Mouse (Mus musculus) midbrain, embryonic 10.5 days (tissue): ENCODE data around the gene Ybx1. TPM values are rescaled to one million over a fixed set of nuclear protein-coding genes. Genes with fewer than 3 reads are reported as not detected.
"Not testable (repeated sequence)": the region's sequence is repeated elsewhere in the genome, so short reads cannot be mapped to it uniquely, and the experiment has no call there.

Source experiments
- DNase-seq: peaks from one replicate; pipeline ENCODE4 v3.0.0-alpha.2; 2017; ENCODE audit warnings: low spot score
- H3K27ac ChIP-seq: fragments of 300-500 bp; sonication (generic); replicated peaks from 2 replicates; pipeline ENCODE4 v1.5.1; 2016; ENCODE audit warnings: mild to moderate bottlenecking
- H3K27me3 ChIP-seq: fragments of 300-500 bp; sonication (generic); 2 replicates; pipeline ENCODE4 v1.6.1; 2016; ENCODE audit warnings: low read depth, mild to moderate bottlenecking; ENCODE audit not compliant: poor library complexity, severe bottlenecking
- H3K36me3 ChIP-seq: fragments of 300-500 bp; sonication (generic); 2 replicates; pipeline ENCODE4 v1.6.1; 2016; ENCODE audit warnings: mild to moderate bottlenecking, moderate library complexity
- H3K4me1 ChIP-seq: fragments of 300-500 bp; sonication (generic); 2 replicates; pipeline ENCODE4 v1.6.1; 2016
- H3K4me3 ChIP-seq: fragments of 300-500 bp; sonication (generic); 2 replicates; pipeline ENCODE4 v1.5.1; 2016; ENCODE audit warnings: mild to moderate bottlenecking, moderate library complexity
- H3K9me3 ChIP-seq: fragments of 300-500 bp; sonication (generic); replicated peaks from 2 replicates; pipeline ENCODE4 v1.6.1; 2016; ENCODE audit warnings: mild to moderate bottlenecking
- WGBS: fragments of 180-500 bp; shearing (Covaris S2); methylation state at CpG from one replicate; pipeline ENCODE4 v1.1.7; 2016; 5-methylcytosine and 5-hydroxymethylcytosine counted together
- polyA plus RNA-seq: library from polyadenylated mRNA; unstranded; fragments of >200 nt; fragmentation: Nextera tagmentation; extraction: Ambion mirVana; gene quantifications from 2 replicates; pipeline ENCODE4 v1.2.1, GENCODE M21; 2016

Ybx1 gene
- polyA plus RNA-seq, 1 experiment from 2014 or later: 1,063 TPM

DNA sequence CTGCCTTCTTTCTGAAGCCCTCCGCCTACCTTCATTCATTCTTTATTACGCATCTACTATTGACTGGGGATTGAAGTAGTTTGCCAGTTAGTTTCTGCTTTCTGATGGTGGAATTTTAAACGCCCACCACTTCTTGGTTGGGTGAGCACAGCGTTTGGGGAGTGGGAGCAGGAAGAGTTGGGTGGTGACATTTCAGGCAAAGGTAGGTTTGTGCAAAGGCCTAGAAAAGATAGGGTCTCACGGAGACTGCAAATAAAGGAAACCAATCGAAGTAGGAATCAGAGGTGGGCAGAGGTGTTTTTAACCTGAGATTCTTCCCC lies 690 bp upstream of the Ybx1 start:
- Histone ChIP-seq H3K4me1 (peaks cover 31% of the 10 kb centered on the region), H3K27ac (peak overlapping the region; percentile 98), H3K27me3 (no peaks in the 10 kb centered on the region), H3K4me3 (peak overlapping the region; percentile 98), H3K36me3 (peaks cover 27% of the 10 kb centered on the region), H3K9me3 (no peaks in the 10 kb centered on the region)
- DNase-seq: peak; percentile 16
- 10% methylated on average over 6 of the region's 6 CpGs for WGBS

DNA sequence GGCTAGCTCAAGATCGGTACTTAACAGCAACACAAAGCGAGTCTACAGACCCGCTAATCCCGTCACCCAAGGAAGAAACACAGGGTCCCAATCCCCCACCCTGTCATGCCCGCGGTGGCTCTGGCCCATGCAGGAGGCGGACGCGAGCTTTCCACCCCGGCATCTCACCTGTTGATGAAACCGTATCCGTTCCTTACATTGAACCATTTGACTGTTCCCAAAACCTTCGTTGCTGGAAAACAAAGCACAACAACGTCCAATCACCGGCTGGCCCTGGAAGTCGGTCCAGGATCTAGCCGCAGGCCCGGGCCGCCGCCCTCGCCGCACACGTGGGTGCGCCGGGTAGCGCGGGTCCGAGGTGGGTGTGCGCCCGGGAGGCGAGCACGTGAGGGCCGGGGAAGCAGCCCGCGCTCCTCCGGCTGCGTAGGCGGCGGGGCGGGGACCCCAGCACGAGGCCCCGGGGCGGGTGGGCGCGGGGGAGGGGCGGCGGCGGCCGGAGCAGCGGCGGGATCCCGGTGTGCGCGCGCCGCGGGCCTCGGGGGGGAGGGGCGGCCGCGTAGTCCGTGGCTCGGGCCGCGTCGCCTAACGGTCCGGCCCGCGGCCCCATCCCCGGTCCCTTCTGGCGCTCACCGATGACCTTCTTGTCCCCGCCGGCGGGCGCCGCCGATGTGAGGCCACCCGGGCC lies 688 bp downstream of the Ybx1 start:
- peak; percentile 48 for DNase-seq

GRCm38 (mm10) chr4:119292771-119293573 lies 1.4 kb downstream of the Ybx1 start:
- peaks cover 47% of the 10 kb centered on the region for H3K36me3 ChIP-seq
- H3K27me3 ChIP-seq: no peaks in the 10 kb centered on the region
- peak overlapping the region; percentile 98 for H3K4me3 ChIP-seq
- H3K9me3 ChIP-seq: no peaks in the 10 kb centered on the region
- WGBS: 4% methylated on average over 24 of the region's 24 CpGs
- peak; percentile 45 for DNase-seq
- peak overlapping the region; percentile 98 for H3K27ac ChIP-seq
- H3K4me1 ChIP-seq: peaks cover 31% of the 10 kb centered on the region

More for the DNA sequence above, 688 bp downstream of the Ybx1 start:
- Histone ChIP-seq H3K36me3 (peaks cover 40% of the 10 kb centered on the region), H3K27ac (peak overlapping the region; percentile 98), H3K27me3 (no peaks in the 10 kb centered on the region), H3K4me3 (peak overlapping the region; percentile 98), H3K4me1 (peaks cover 31% of the 10 kb centered on the region), H3K9me3 (no peaks in the 10 kb centered on the region)
- WGBS: under 1% methylated on average over 69 of the region's 80 CpGs

- peak overlapping the region; percentile 98 for H3K4me3 ChIP-seq
- DNase-seq: no peak
- no peak overlapping the region for H3K27ac ChIP-seq
- WGBS: 98% methylated on average over 1 of the region's 1 CpGs
- H3K9me3 ChIP-seq: no peaks in the 10 kb centered on the region
- peaks cover 58% of the 10 kb centered on the region for H3K36me3 ChIP-seq
- no peaks in the 10 kb centered on the region for H3K27me3 ChIP-seq
- H3K4me1 ChIP-seq: peaks cover 36% of the 10 kb centered on the region
These were observed 2.5 kb downstream of the Ybx1 start for GRCm38 (mm10) chr4:119291921-119292320.

DNA sequence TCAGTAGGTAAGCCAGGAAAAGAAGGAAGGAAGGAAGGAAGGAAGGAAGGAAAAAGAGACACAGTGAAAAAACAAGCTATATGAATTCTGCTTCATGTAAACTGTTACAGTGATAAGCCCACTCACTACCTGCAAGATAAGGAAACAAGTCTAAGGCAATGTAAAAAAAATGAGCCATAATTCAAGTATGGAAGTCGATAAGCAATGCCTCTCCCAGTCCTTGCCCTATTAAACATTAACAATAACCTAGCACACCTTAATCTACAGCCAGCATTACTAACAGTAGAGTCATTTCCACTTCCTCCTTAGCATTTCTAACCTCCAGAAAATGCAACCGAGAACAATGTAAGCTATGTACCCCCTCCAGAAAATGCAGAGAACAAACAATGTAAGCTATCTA lies 9.1 kb downstream of the Ybx1 start:
- H3K4me3 ChIP-seq: no peak overlapping the region
- no peak overlapping the region for H3K27ac ChIP-seq
- no peak for DNase-seq
- H3K27me3 ChIP-seq: no peaks in the 10 kb centered on the region
- peaks cover 6% of the 10 kb centered on the region; the same call in 1 of the 2 replicates for H3K4me1 ChIP-seq
- H3K36me3 ChIP-seq: peaks cover 96% of the 10 kb centered on the region
- H3K9me3 ChIP-seq: no peaks in the 10 kb centered on the region
- WGBS: 92% methylated on average over 2 of the region's 2 CpGs

- peaks cover 96% of the 10 kb centered on the region for H3K36me3 ChIP-seq
- WGBS: 90% methylated on average over 1 of the region's 1 CpGs
These were observed 9.5 kb downstream of the Ybx1 start for GRCm38 (mm10) chr4:119284861-119285260.

DNA sequence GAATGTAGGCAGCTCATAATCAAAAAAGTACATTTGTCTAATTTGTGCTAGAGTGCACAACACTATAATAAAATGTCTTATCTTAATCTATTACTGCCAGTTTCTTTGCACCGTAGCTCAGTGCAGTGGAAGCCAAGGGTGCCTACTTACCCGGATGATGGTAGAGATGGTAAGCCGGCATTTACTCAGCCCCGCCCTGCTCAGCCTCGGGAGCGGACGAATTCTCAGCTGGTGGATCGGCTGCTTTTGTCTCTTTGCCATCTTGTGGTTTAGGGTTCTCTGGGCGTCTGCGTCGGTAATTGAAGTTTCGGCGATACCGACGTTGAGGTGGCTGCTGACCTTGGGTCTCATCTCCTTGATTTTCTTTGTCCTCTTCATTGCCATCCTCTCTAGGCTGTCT lies 15.6 kb downstream of the Ybx1 start:
- WGBS: 92% methylated on average over 15 of the region's 15 CpGs
- not testable (repeated sequence) for H3K9me3 ChIP-seq, H3K4me1 ChIP-seq, DNase-seq, H3K27me3 ChIP-seq, H3K4me3 ChIP-seq, H3K27ac ChIP-seq
- peaks cover 97% of the 10 kb centered on the region for H3K36me3 ChIP-seq

More at GRCm38 (mm10) chr4:119284861-119285260, 9.5 kb downstream of the Ybx1 start:
- Histone ChIP-seq H3K9me3 (no peaks in the 10 kb centered on the region), H3K4me3 (no peak overlapping the region), H3K27me3 (no peaks in the 10 kb centered on the region), H3K4me1 (peaks cover 5% of the 10 kb centered on the region; the same call in 1 of the 2 replicates), H3K27ac (no peak overlapping the region)
- no peak for DNase-seq

GRCm38 (mm10) chr4:119275726-119276125 lies 18.7 kb downstream of the Ybx1 start:
- Histone ChIP-seq H3K27ac (no peak overlapping the region), H3K36me3 (peaks cover 97% of the 10 kb centered on the region), H3K4me3 (no peak overlapping the region), H3K4me1 (no peaks in the 10 kb centered on the region), H3K9me3 (no peaks in the 10 kb centered on the region), H3K27me3 (no peaks in the 10 kb centered on the region)
- 83% methylated on average over 2 of the region's 2 CpGs for WGBS
- no peak for DNase-seq

DNA sequence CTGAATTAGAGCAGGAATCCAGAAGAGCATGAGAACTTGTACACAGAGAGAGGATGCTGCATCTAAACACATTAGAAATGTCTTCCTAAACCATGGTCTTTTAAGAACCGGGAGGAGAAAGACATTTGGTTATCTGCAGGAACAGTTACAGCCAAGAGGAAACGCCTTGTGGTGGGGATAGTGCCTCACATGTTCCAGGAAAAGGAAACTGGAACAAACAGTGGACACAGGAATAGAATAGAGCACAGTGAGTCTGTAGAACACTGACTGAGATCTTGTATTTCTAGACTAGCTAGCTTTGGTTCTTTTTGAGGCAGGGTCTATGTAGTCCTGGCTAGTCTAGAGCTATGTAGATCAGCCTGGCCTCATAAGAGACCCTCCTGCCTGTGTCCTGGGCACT lies 19.2 kb downstream of the Ybx1 start:
- H3K9me3 ChIP-seq: no peaks in the 10 kb centered on the region
- no peak overlapping the region for H3K4me3 ChIP-seq
- H3K4me1 ChIP-seq: no peaks in the 10 kb centered on the region
- H3K36me3 ChIP-seq: peaks cover 98% of the 10 kb centered on the region
- 87% methylated on average over 2 of the region's 2 CpGs for WGBS
- no peak overlapping the region for H3K27ac ChIP-seq
- no peaks in the 10 kb centered on the region for H3K27me3 ChIP-seq
- no peak for DNase-seq

- Histone ChIP-seq H3K4me3 (no peak overlapping the region), H3K4me1 (no peaks in the 10 kb centered on the region), H3K36me3 (peaks cover 98% of the 10 kb centered on the region), H3K27ac (no peak overlapping the region), H3K27me3 (no peaks in the 10 kb centered on the region), H3K9me3 (no peaks in the 10 kb centered on the region)
- no peak for DNase-seq
- 89% methylated on average over 1 of the region's 1 CpGs for WGBS
These were observed 19.8 kb downstream of the Ybx1 start for GRCm38 (mm10) chr4:119274627-119275026.

DNA sequence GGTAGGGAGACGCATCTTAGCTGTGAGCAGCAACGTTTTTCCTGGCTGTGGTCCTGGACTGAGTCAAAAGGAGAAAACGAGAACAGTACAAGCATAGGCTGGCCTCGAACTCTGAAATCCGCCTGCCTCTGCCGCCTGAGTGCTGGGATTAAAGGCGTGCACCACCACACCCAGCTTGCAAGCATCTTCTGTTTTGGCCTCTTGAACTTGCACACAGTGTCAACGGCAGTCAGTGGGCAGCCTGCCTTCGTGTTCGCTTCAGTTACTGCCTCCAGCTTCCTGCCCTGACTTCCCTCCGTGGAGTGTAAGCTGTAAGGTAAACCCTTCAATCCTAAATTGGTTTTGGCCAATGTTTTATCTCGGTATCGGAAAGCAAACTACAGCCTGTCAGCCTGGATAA lies 27.8 kb downstream of the Ybx1 start:
- no peak for DNase-seq
- no peaks in the 10 kb centered on the region for H3K4me1 ChIP-seq
- H3K4me3 ChIP-seq: no peak overlapping the region
- H3K9me3 ChIP-seq: no peaks in the 10 kb centered on the region
- no peak overlapping the region for H3K27ac ChIP-seq
- peaks cover 40% of the 10 kb centered on the region for H3K36me3 ChIP-seq
- 81% methylated on average over 13 of the region's 13 CpGs for WGBS
- no peaks in the 10 kb centered on the region for H3K27me3 ChIP-seq

DNA sequence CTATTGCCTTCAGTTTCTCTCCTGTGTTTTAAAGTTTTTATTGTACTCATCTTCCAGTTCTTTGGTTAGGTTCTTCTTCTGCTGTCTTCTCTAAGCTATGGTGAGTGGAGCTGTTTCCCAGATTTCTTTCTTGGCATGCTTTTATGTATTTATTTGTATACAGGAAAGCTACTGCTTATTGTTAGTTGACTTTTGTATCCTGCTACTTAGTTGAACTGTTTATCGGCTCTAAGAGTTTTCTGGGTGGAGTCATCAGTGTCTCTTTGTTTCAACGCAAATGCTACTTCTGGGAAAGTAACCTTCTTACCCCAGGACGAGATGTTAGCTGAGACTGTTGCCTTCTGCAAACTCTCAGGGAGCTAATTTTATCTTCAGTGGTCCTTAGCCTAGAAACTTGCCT lies 30.9 kb downstream of the Ybx1 start:
- no peak for DNase-seq
- 84% methylated on average over 3 of the region's 3 CpGs for WGBS
- H3K9me3 ChIP-seq: no peaks in the 10 kb centered on the region
- no peak overlapping the region for H3K27ac ChIP-seq
- peaks cover 4% of the 10 kb centered on the region; the same call in 1 of the 2 replicates for H3K4me1 ChIP-seq
- H3K36me3 ChIP-seq: peaks cover 8% of the 10 kb centered on the region
- H3K4me3 ChIP-seq: no peak overlapping the region
- H3K27me3 ChIP-seq: no peaks in the 10 kb centered on the region

- peaks cover 4% of the 10 kb centered on the region; the same call in 1 of the 2 replicates for H3K4me1 ChIP-seq
- no peaks in the 10 kb centered on the region for H3K36me3 ChIP-seq
- H3K27ac ChIP-seq: no peak overlapping the region
- H3K4me3 ChIP-seq: no peak overlapping the region
- WGBS: 97% methylated on average over 5 of the region's 5 CpGs
- no peaks in the 10 kb centered on the region for H3K9me3 ChIP-seq
- H3K27me3 ChIP-seq: no peaks in the 10 kb centered on the region
- DNase-seq: no peak
These were observed 31.9 kb downstream of the Ybx1 start for GRCm38 (mm10) chr4:119262483-119262882.
